Mouse (Mus musculus): ENCODE measurements around the gene Napa.

The Napa gene

GRCm38 (mm10) chr7:16098021-16099017, at the start of gene Napa:
TSS of gene Napa (plus strand) at chr7:16098458.
- peak; percentile 100 for DNase-seq (ENCODE audit: low spot score)

- DNase-seq (ENCODE audit: low spot score): no peak
Observed at GRCm38 (mm10) chr7:16048675-16049575, 49.3 kb upstream of the Napa start.

- DNase-seq (ENCODE audit: low spot score): no peak
Observed at GRCm38 (mm10) chr7:16049576-16049915, 48.7 kb upstream of the Napa start.

- DNase-seq (ENCODE audit: low spot score): no peak
Observed at GRCm38 (mm10) chr7:16050600-16050999, 47.7 kb upstream of the Napa start.

GRCm38 (mm10) chr7:16051883-16052595, 46.2 kb upstream of the Napa start:
- DNase-seq (ENCODE audit: low spot score): peak; percentile 81

GRCm38 (mm10) chr7:16052684-16053083, 45.6 kb upstream of the Napa start:
- peak; percentile 95 for DNase-seq (ENCODE audit: low spot score)

- no peak for DNase-seq (ENCODE audit: low spot score)
Observed at GRCm38 (mm10) chr7:16053105-16053504, 45.2 kb upstream of the Napa start.

- no peak for DNase-seq (ENCODE audit: low spot score)
Observed at GRCm38 (mm10) chr7:16054966-16055365, 43.3 kb upstream of the Napa start.

- no peak for DNase-seq (ENCODE audit: low spot score)
Observed at GRCm38 (mm10) chr7:16055665-16056064, 42.6 kb upstream of the Napa start.

GRCm38 (mm10) chr7:16056459-16057135, 41.7 kb upstream of the Napa start:
- DNase-seq (ENCODE audit: low spot score): peak; percentile 80

- no peak for DNase-seq (ENCODE audit: low spot score)
Observed at GRCm38 (mm10) chr7:16057136-16057534, 41.1 kb upstream of the Napa start.

GRCm38 (mm10) chr7:16061219-16062098, 36.8 kb upstream of the Napa start, which contains the start of gene Zfp541:
TSS of gene Zfp541 (plus strand) at chr7:16061814.
- DNase-seq (ENCODE audit: low spot score): no peak

- no peak for DNase-seq (ENCODE audit: low spot score)
Observed at GRCm38 (mm10) chr7:16062099-16062420, 36.2 kb upstream of the Napa start.

GRCm38 (mm10) chr7:16063490-16063889, 34.8 kb upstream of the Napa start:
- no peak for DNase-seq (ENCODE audit: low spot score)

GRCm38 (mm10) chr7:16070846-16071245, 27.4 kb upstream of the Napa start:
- no peak for DNase-seq (ENCODE audit: low spot score)

- no peak for DNase-seq (ENCODE audit: low spot score)
Observed at GRCm38 (mm10) chr7:16071906-16072305, 26.4 kb upstream of the Napa start.

- DNase-seq (ENCODE audit: low spot score): no peak
Observed at GRCm38 (mm10) chr7:16079947-16080346, 18.3 kb upstream of the Napa start.

GRCm38 (mm10) chr7:16080581-16080980, 17.7 kb upstream of the Napa start:
- no peak for DNase-seq (ENCODE audit: low spot score)

- no peak for DNase-seq (ENCODE audit: low spot score)
Observed at GRCm38 (mm10) chr7:16083361-16083760, 14.9 kb upstream of the Napa start.

GRCm38 (mm10) chr7:16087587-16087986, 10.7 kb upstream of the Napa start:
- DNase-seq (ENCODE audit: low spot score): no peak

- no peak for DNase-seq (ENCODE audit: low spot score)
Observed at GRCm38 (mm10) chr7:16094592-16094991, 3.7 kb upstream of the Napa start.
